ENCODE assay signal across 8 mouse cellular contexts in genomic region chr2:32150924-32151659, GRCm38 (mm10). TPM values are rescaled to one million over a fixed set of nuclear protein-coding genes. Genes with fewer than 3 reads are reported as not detected.
A peak's percentile ranks its signal among the peaks of the same experiment; 100 is the strongest.
DNase-seq lines count a peak whose midpoint lies in the region; ATAC-seq and TF ChIP-seq lines count a peak whose summit lies in the region.

Gene Prrc2b, plus strand, starts transcription at chr2:32151082.

- no peaks in the 10 kb centered on the region for H3K36me3 ChIP-seq in intestine, embryonic 15.5 days
- H3K36me3 ChIP-seq in midbrain, embryonic 16.5 days (ENCODE audit: control insufficient read depth, insufficient read depth, low read length): no peaks in the 10 kb centered on the region
- no peaks in the 10 kb centered on the region for H3K36me3 ChIP-seq in stomach, embryonic 15.5 days

- H3K9ac ChIP-seq in intestine, embryonic 15.5 days: peak within 1 kb of the TSS; percentile 97
- peak within 1 kb of the TSS; percentile 99 for H3K9ac ChIP-seq in midbrain, embryonic 16.5 days (ENCODE audit: low read depth, low read length)
- peak within 1 kb of the TSS; percentile 93 for H3K9ac ChIP-seq in stomach, embryonic 15.5 days

- DNase-seq in layer of hippocampus, adult 2 months (ENCODE audit: low spot score in 2 of 2): peak in 1 of 2 experiments; percentile 48
- DNase-seq in layer of hippocampus, adult 9-11 months: no peak
- peak; percentile 62 to 75 for DNase-seq in cerebellum, postnatal 36 days
- peak in 1 of 2 experiments; percentile 56 for DNase-seq in gastrocnemius, postnatal 36 days
- peak; percentile 80 for DNase-seq in liver

- H3K4me2 ChIP-seq in intestine, embryonic 15.5 days (replicated peaks): peak within 1 kb of the TSS; percentile 90
- peak within 1 kb of the TSS; percentile 100 for H3K4me2 ChIP-seq in midbrain, embryonic 16.5 days (ENCODE audit: low read length)
- H3K4me2 ChIP-seq in stomach, embryonic 15.5 days: peak within 1 kb of the TSS; percentile 88

- H3K4me1 ChIP-seq in intestine, embryonic 15.5 days (replicated peaks): peaks cover 36% of the 10 kb centered on the region
- peaks cover 46% of the 10 kb centered on the region for H3K4me1 ChIP-seq in midbrain, embryonic 16.5 days (ENCODE audit: control insufficient read depth, insufficient read depth, low read length)
- H3K4me1 ChIP-seq in stomach, embryonic 15.5 days: peaks cover 42% of the 10 kb centered on the region

- H3K4me3 ChIP-seq in layer of hippocampus, adult 2 months: peak within 1 kb of the TSS; percentile 85
- peak within 1 kb of the TSS; percentile 88 for H3K4me3 ChIP-seq in intestine, embryonic 15.5 days (replicated peaks)
- H3K4me3 ChIP-seq in midbrain, embryonic 16.5 days (ENCODE audit: low read depth, low read length): peak within 1 kb of the TSS; percentile 93
- H3K4me3 ChIP-seq in stomach, embryonic 15.5 days (replicated peaks): peak within 1 kb of the TSS; percentile 81

- H3K9me3 ChIP-seq in intestine, embryonic 15.5 days: no peaks in the 10 kb centered on the region
- no peaks in the 10 kb centered on the region for H3K9me3 ChIP-seq in midbrain, embryonic 16.5 days (replicated peaks; ENCODE audit: control insufficient read depth, low read length, poor library complexity, severe bottlenecking)
- H3K9me3 ChIP-seq in stomach, embryonic 15.5 days: no peaks in the 10 kb centered on the region

- H3K27ac ChIP-seq in layer of hippocampus, adult 2 months: peak within 1 kb of the TSS; percentile 99
- H3K27ac ChIP-seq in intestine, embryonic 15.5 days: peak within 1 kb of the TSS; percentile 98
- H3K27ac ChIP-seq in midbrain, embryonic 16.5 days (ENCODE audit: low read length): peak within 1 kb of the TSS; percentile 99
- H3K27ac ChIP-seq in stomach, embryonic 15.5 days: peak within 1 kb of the TSS; percentile 98

- intact Hi-C loops in gastrocnemius, postnatal 36 days (cut with DNase I): loop anchor here (1.0 to 5.0 kb wide), 2 partner anchors 40 to 86 kb away; partner anchors contain the start of gene Pomt1

- ATAC-seq in intestine, embryonic 15.5 days: peak; percentile 79
- ATAC-seq in midbrain, embryonic 16.5 days: peak; percentile 68
- peak; percentile 71 for ATAC-seq in stomach, embryonic 15.5 days (ENCODE audit: insufficient read depth, low FRiP score, low read depth)

- TF ChIP-seq CTCF in layer of hippocampus, adult 2 months (conservative IDR thresholded peaks at IDR 0.05): peak; percentile 55

- WGBS in intestine, embryonic 15.5 days: under 1% methylated on average over 92 of the region's 117 CpGs
- under 1% methylated on average over 59 of the region's 117 CpGs for WGBS in midbrain, embryonic 16.5 days
- whole genome bisulfite sequencing in stomach, embryonic 15.5 days: under 1% methylated on average over 67 of the region's 117 CpGs

- no peaks in the 10 kb centered on the region for H3K27me3 ChIP-seq in intestine, embryonic 15.5 days (replicated peaks)
- no peaks in the 10 kb centered on the region for H3K27me3 ChIP-seq in midbrain, embryonic 16.5 days (ENCODE audit: control insufficient read depth, insufficient read depth, low read depth, low read length)
- H3K27me3 ChIP-seq in stomach, embryonic 15.5 days (replicated peaks): no peaks in the 10 kb centered on the region

RNA-seq across cellular contexts. Expression of gene Prrc2b, which starts in this region (rescaled TPM):
- total RNA-seq in layer of hippocampus, adult 2 months (2021): 100 to 1,000 TPM; 288 to 305 TPM
- total RNA-seq in gastrocnemius, postnatal 36 days (2021): 10 to 100 TPM; 69.4 to 70.1 TPM
- polyA plus RNA-seq in intestine, embryonic 15.5 days (2015; fragmentation: Nextera tagmentation; extraction: Ambion mirVana): 32.5 and 36.1 TPM in 2 replicates
- 69.8 and 77.9 TPM in 2 replicates for polyA plus RNA-seq in midbrain, embryonic 16.5 days (2015; fragmentation: Nextera tagmentation; extraction: Ambion mirVana)
- polyA plus RNA-seq in stomach, embryonic 15.5 days (2015; fragmentation: Nextera tagmentation; extraction: Ambion mirVana): 43.7 and 48.2 TPM in 2 replicates

Comparison
In these comparisons a context has a peak if more than half of its experiments do, and no peak if none do; other contexts are left out.
1. RNA of gene Prrc2b (total RNA-seq): 288 to 305 TPM in layer of hippocampus, adult 2 months; 69.4 to 70.1 TPM in gastrocnemius, postnatal 36 days; every median in the first group is over 4 times any median in the second.
2. Peak in every context shown above with its lines, with median percentiles within 50 percentile points of each other: H3K27ac ChIP-seq, H3K4me3 ChIP-seq, ATAC-seq, H3K4me2 ChIP-seq and H3K9ac ChIP-seq.